ENCODE assay signal across 22 mouse cellular contexts in the genomic region with DNA sequence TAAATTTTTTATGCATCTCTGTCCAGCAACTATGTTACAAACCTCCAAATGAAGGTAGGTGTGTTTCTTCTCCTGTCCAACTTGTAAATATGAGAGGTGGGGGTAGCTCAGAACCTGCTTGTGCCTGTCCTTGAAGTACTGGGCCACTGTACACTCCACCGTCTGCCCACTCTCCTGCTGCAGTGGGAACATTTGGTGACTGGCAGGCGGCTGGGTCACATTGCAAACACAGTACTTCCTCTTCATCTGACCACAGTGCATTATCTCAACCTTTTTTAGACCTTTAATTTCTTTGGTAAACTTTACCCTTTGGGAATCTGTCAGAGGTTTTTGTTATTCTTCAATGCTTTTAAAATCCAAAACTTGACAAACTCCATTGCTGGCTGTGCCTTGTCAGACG.
DNase-seq lines count a peak whose midpoint lies in the region; ATAC-seq lines count a peak whose summit lies in the region.
"Had no signal": no experiment of that assay in that cellular context is flagged by ENCODE, and none has a peak within 500 bp of the region (broad histone marks: within the 10 kb centered on the region; RNA-seq: fewer than 3 reads in every experiment).

No protein-coding gene starts in this region.

- DNase-seq in gastrocnemius, postnatal 25 days, result no peak
- no peak for DNase-seq in heart, postnatal 36 days
- no peak for DNase-seq in urinary bladder, postnatal 25 days (ENCODE audit: low spot score)
- DNase-seq: adrenal gland, adult 8-10 months; adrenal gland, postnatal 14 days; adrenal gland, postnatal 36 days; B cell, adult 2 months; cerebellum, adult 11-12 months; cerebellum, adult 2 months; cerebellum, adult 9-10 months; cerebellum, postnatal 10 days; cerebellum, postnatal 25 days; embryo, embryonic 11 days; forebrain, postnatal 0 days had no signal

- ATAC-seq in common myeloid progenitor, adult 5-6 weeks (replicated peaks; ENCODE audit: low read depth, poor library complexity, severe bottlenecking), result peak; percentile 86
- peak; percentile 29 to 46; a peak in 2 of 4 replicates for ATAC-seq in hematopoietic stem cell, adult 5-6 weeks (replicated peaks in 1 of 2; ENCODE audit: insufficient read depth in 1 of 2, low FRiP score in 2 of 2, low TSS enrichment in 1 of 2, low read depth in 1 of 2, poor library complexity in 2 of 2, severe bottlenecking in 2 of 2)
- peak; percentile 81 for ATAC-seq in megakaryocyte progenitor cell, adult 5-6 weeks (replicated peaks; ENCODE audit: poor library complexity)
- ATAC-seq: activated CD4-positive, CD25-positive, alpha-beta regulatory T cell, adult 4 months; CD4-positive, CD25-positive, alpha-beta regulatory T cell, adult 4 months; forebrain, embryonic 13.5 days; forebrain, embryonic 15.5 days; forebrain, postnatal 0 days; Patski had no signal

- intact Hi-C loops in heart, postnatal 36 days (cut with DNase I), result no loop called here
